Mouse (Mus musculus) neural tube, embryonic 11.5 days (tissue): ENCODE results near the gene Lingo4. TPM values are rescaled to one million over a fixed set of nuclear protein-coding genes. Genes with fewer than 3 reads are reported as not detected.

ENCODE experiments used
- ATAC-seq: fragments of 200-750 bp; cut with Nextera tagmentation; 2 replicates; pipeline ENCODE4 v1.8.0; 2017; ENCODE audit warnings: moderate number of reproducible peaks, mild to moderate bottlenecking, moderate TSS enrichment, moderate library complexity; ENCODE audit not compliant: insufficient read depth, low FRiP score, low TSS enrichment
- DNase-seq: peaks from one replicate; pipeline ENCODE4 v3.0.0-alpha.2; 2015; ENCODE audit warnings: low spot score
- H3K27ac ChIP-seq: fragments of 300-500 bp; sonication (generic); 2 replicates; pipeline ENCODE4 v1.5.1; 2014; ENCODE audit warnings: low read depth, mild to moderate bottlenecking, low read length
- H3K27me3 ChIP-seq: fragments of 300-500 bp; sonication (generic); 2 replicates; pipeline ENCODE4 v1.6.1; 2014; ENCODE audit warnings: mild to moderate bottlenecking, low read length, mixed read lengths; ENCODE audit not compliant: control insufficient read depth, insufficient read depth
- H3K36me3 ChIP-seq: fragments of 300-500 bp; sonication (generic); 2 replicates; pipeline ENCODE4 v1.6.1; 2014; ENCODE audit warnings: mild to moderate bottlenecking, low read length, moderate library complexity, mixed read lengths; ENCODE audit not compliant: control insufficient read depth, insufficient read depth
- H3K4me1 ChIP-seq: fragments of 300-500 bp; sonication (generic); 2 replicates; pipeline ENCODE4 v1.6.1; 2014; ENCODE audit warnings: low read length, mixed read lengths; ENCODE audit not compliant: control insufficient read depth, insufficient read depth
- H3K4me2 ChIP-seq: fragments of 300-500 bp; sonication (generic); 2 replicates; pipeline ENCODE4 v1.6.1; 2014; ENCODE audit warnings: low read depth, mild to moderate bottlenecking, moderate library complexity
- H3K4me3 ChIP-seq: fragments of 300-500 bp; sonication (generic); 2 replicates; pipeline ENCODE4 v1.5.1; 2014; ENCODE audit warnings: low read depth, low read length
- H3K9ac ChIP-seq: fragments of 300-500 bp; sonication (generic); 2 replicates; pipeline ENCODE4 v1.6.1; 2014; ENCODE audit warnings: mild to moderate bottlenecking, low read length
- H3K9me3 ChIP-seq: fragments of 300-500 bp; sonication (generic); 2 replicates; pipeline ENCODE4 v1.6.1; 2016; ENCODE audit warnings: low read length; ENCODE audit not compliant: control insufficient read depth
- WGBS: fragments of 180-500 bp; shearing (Covaris S2); extraction: QIAGEN DNeasy Blood & Tissue Kit; methylation state at CpG from one replicate; pipeline ENCODE4 v1.1.7; 2014; 5-methylcytosine and 5-hydroxymethylcytosine counted together
- polyA plus RNA-seq: library from polyadenylated mRNA; unstranded; fragments of >200 nt; fragmentation: Nextera tagmentation; extraction: Ambion mirVana; gene quantifications from 2 replicates; pipeline ENCODE4 v1.2.1, GENCODE M21; 2014

Gene Lingo4
- polyA plus RNA-seq, 1 experiment from 2014 or later: 0.33 TPM

DNA sequence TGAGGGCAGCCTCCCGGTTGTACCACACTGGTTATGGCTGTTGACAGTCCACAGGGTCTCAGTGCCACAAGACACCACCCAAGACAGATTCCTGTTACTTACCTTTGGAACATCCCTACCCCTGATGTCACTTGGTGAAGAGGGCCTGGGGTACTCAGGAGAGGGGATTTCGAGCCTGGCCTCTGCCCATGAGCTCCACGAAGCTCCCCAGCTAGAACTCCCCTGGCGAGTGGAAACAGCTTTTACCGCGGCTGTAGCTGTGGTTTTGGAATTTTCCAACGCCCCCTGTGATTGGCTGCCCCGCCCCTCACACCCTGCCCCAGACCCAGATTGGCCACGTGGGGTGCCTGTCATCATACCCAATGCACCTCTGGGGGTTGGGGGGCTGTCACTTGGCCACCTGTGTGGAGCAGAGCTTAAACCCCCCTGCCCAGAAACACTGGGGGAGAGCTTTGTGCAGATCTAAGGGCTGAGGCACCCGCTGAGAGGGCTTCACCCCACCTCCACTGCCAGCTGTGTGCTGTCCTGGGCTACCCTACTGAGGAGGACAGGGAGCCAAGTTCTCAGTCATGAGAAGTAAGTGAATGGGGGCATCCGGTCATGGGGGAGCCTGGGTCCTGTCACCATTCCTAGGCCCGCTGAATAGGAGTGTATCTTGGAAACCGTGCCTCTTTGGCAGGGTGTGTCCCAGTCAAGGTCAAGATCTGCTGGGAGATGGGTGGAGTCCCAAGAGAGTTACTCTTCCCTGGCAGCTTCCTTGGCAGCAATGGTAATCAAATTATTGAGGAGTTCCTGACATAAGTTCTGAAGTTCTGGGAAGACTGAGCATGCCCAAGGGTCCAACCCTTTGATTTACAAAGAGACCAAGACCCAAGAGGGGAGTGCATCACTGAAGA, 21.0 kb upstream of the Lingo4 start:
- 19% methylated on average over 13 of the region's 13 CpGs for WGBS
- Histone ChIP-seq H3K27me3 (no peaks in the 10 kb centered on the region), H3K4me3 (no peak overlapping the region), H3K9me3 (no peaks in the 10 kb centered on the region), H3K27ac (no peak overlapping the region), H3K4me1 (peaks cover 5% of the 10 kb centered on the region), H3K4me2 (no peak overlapping the region), H3K36me3 (no peaks in the 10 kb centered on the region), H3K9ac (no peak overlapping the region)
- no peak for DNase-seq
- ATAC-seq: no peak

DNA sequence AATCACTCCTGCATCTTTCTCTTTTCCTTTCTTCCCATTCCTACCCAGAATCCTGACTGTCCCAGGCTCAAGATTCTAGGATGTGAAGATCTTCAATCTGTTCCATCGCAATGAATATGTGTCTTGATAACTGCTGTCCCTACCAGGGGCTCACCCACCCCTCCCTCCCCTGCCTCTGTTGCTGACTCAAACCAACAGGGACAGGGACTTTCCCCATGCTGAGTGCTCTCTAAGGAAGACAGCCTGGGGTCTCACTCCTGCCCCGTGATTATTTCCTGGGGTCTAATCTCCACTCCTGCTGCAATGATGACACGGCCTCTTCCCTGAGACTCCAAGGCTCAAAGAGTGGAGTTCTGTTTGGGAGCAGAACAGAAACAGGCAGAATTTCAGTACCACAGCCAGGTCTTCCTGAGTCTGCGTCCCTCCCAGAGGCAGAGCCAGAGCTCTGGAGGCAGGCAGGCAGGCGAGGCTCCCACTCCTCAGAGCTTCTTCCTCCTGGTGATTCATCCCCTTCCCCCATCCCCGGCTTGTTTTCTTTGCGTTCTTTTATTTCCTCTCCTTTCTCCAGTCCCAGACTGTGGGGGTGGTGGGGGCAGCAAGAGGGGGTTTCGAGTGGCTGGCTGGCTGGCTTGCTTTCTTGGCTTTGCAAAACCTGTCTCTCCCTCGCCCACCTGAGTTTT, 18.3 kb upstream of the Lingo4 start:
- Histone ChIP-seq H3K9me3 (no peaks in the 10 kb centered on the region), H3K4me2 (no peak overlapping the region), H3K27me3 (no peaks in the 10 kb centered on the region), H3K9ac (no peak overlapping the region), H3K4me3 (no peak overlapping the region), H3K36me3 (no peaks in the 10 kb centered on the region), H3K4me1 (no peaks in the 10 kb centered on the region), H3K27ac (no peak overlapping the region)
- WGBS: 26% methylated on average over 9 of the region's 9 CpGs
- ATAC-seq (no peak), DNase-seq (no peak)

DNA sequence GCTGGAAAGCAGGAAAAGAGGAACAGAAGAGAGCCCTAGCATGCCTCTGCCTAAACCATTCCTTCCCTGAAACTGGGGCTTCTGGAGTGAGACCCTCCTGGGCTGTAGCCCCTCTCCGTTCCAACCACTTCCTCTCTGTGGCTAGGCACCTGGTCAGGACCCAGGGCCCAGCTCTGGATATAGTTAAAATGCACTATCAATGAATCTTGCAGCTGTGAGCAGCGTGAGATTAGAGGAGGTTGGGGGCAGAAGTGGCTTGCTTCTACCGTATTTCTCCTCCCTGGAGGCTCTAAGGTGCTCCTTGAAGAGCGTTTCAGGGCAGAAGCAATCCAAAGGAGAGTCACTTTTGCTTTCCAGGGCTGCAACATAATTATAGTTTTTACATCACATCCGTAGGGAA, 16.0 kb upstream of the Lingo4 start:
- DNase-seq (no peak), ATAC-seq (no peak)
- Histone ChIP-seq H3K9ac (no peak overlapping the region), H3K9me3 (no peaks in the 10 kb centered on the region), H3K36me3 (no peaks in the 10 kb centered on the region), H3K4me1 (no peaks in the 10 kb centered on the region), H3K4me2 (no peak overlapping the region), H3K27ac (no peak overlapping the region), H3K4me3 (no peak overlapping the region), H3K27me3 (no peaks in the 10 kb centered on the region)
- WGBS: 86% methylated on average over 5 of the region's 5 CpGs

DNA sequence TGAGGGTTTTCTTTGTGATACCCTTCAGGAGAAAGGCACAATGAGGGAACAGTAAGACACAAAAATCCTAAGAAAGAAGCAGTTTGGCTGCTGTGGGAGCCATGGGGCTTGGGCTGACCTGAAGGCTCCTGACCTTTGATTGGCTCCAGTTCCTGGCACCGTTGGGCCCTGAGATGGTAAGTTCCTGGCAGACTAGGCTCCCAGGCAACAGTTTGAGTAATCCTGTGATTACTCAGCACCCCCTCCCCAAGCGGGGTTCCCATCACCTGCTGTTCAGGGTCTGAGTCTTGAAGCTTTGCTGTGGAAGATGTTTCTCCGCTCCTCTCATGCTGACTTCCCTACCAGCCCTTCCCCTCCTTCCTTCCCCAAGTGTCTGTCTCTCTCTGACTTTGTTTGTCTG, 14.8 kb upstream of the Lingo4 start:
- Histone ChIP-seq H3K36me3 (no peaks in the 10 kb centered on the region), H3K4me1 (no peaks in the 10 kb centered on the region), H3K27ac (no peak overlapping the region), H3K4me2 (no peak overlapping the region), H3K9me3 (no peaks in the 10 kb centered on the region), H3K27me3 (no peaks in the 10 kb centered on the region), H3K9ac (no peak overlapping the region), H3K4me3 (no peak overlapping the region)
- ATAC-seq (no peak), DNase-seq (no peak)
- 74% methylated on average over 3 of the region's 3 CpGs for WGBS

DNA sequence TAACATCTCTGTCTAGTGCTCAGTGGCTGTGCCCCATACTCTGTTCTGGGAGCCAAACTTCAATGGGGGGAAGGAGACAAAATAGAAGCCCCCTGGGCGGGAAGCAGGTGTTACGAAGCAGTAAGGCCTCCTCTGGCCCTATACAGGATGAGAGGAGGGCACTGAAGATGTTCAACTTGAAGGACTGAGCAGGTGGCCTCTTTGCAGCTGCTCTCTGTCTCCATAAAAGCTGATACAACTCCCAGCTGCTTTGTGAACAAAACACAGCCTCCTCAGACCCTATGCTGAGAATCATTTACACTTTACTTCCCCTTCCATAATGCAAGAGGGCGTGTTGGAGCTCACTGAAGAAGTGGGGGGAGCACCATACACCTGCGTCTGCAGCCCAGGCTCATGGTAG, 11.6 kb upstream of the Lingo4 start:
- Histone ChIP-seq H3K9ac (no peak overlapping the region), H3K4me3 (no peak overlapping the region), H3K27ac (no peak overlapping the region), H3K9me3 (no peaks in the 10 kb centered on the region), H3K36me3 (no peaks in the 10 kb centered on the region), H3K4me1 (no peaks in the 10 kb centered on the region), H3K27me3 (no peaks in the 10 kb centered on the region), H3K4me2 (no peak overlapping the region)
- ATAC-seq (no peak), DNase-seq (no peak)
- 49% methylated on average over 4 of the region's 4 CpGs for WGBS

DNA sequence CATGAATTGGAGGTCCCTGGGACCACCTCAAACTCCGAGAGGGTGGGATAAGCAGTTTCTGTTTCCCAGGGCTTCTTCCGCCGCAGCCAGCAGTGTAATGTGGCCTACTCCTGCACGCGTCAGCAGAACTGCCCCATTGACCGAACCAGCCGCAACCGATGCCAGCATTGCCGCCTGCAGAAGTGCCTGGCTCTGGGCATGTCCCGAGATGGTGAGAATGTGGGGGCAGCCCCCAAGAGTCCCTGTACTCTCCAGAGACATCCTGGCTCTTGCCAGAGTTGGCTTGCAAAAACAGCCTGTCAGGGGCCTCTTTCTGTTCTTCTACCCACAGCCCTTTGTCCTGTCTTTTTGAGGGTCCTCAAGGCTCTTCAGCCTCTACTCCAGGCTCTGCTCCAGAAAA, 10.9 kb upstream of the Lingo4 start:
- no peak overlapping the region for H3K27ac ChIP-seq
- DNase-seq (no peak), ATAC-seq (no peak)
- H3K4me1 ChIP-seq: no peaks in the 10 kb centered on the region
- no peaks in the 10 kb centered on the region for H3K36me3 ChIP-seq
- no peak overlapping the region for H3K4me2 ChIP-seq
- WGBS: 88% methylated on average over 10 of the region's 10 CpGs
- no peaks in the 10 kb centered on the region for H3K27me3 ChIP-seq
- no peak overlapping the region for H3K9ac ChIP-seq
- H3K4me3 ChIP-seq: no peak overlapping the region
- no peaks in the 10 kb centered on the region for H3K9me3 ChIP-seq

DNA sequence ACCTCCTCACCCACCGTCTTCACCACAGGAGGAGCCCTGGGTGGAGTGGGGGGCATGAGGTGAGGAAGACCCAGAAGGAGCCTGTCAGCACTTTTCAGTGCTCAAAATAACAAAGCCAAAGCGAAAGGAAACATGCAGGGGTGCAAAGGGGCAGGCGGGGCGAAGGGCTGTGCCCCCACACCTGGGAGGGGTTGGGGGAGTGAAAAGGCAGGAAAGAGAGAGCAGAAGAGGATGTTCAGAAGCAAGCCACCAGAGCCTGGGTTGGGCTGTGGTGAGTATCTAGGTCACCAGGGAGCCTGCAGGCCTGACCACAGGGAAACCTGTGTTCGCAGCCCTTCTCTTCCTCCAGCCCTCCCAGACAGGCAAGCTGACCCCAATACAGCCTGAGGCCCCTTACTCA, 10.3 kb upstream of the Lingo4 start:
- Histone ChIP-seq H3K9me3 (no peaks in the 10 kb centered on the region), H3K36me3 (no peaks in the 10 kb centered on the region), H3K4me1 (no peaks in the 10 kb centered on the region), H3K27me3 (no peaks in the 10 kb centered on the region), H3K4me2 (no peak overlapping the region), H3K27ac (no peak overlapping the region), H3K4me3 (no peak overlapping the region), H3K9ac (no peak overlapping the region)
- no peak for DNase-seq
- WGBS: 77% methylated on average over 5 of the region's 5 CpGs
- ATAC-seq: no peak

DNA sequence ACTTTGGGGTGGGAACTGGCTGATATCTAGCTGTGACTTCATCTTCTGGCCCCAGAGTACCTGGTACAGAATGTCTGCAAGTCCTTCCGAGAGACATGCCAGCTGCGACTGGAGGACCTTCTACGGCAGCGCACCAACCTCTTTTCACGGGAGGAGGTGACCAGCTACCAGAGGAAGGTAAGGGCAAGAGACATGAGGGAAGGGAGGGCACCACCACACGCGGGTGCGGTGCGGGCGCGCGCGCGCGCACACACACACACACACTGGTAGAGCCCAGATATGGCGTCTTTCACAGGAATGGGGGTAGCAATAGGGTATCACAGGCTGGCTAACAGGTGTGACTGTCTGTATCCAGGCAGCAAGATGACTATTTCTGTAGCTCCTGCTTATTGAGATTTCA, 8.9 kb upstream of the Lingo4 start:
- Histone ChIP-seq H3K4me3 (no peak overlapping the region), H3K4me1 (no peaks in the 10 kb centered on the region), H3K27ac (no peak overlapping the region), H3K4me2 (no peak overlapping the region), H3K36me3 (no peaks in the 10 kb centered on the region), H3K9me3 (no peaks in the 10 kb centered on the region), H3K9ac (no peak overlapping the region), H3K27me3 (no peaks in the 10 kb centered on the region)
- WGBS: 97% methylated on average over 16 of the region's 16 CpGs
- DNase-seq: no peak
- no peak for ATAC-seq

DNA sequence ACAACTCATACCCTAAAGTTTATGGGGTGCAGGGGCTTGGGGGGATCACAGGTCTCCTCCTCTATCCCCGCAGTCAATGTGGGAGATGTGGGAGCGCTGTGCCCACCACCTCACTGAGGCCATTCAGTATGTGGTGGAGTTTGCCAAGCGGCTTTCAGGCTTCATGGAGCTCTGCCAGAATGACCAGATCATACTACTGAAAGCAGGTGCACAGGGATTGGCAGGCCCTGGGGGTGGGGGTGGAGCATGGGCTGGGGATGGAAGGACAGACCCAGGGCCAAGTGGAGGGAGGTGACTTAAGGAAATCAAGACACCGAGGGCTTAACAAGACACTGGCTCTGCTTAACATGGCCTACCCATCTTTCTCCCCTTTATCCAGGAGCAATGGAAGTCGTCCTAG, 7.3 kb upstream of the Lingo4 start:
- DNase-seq: no peak
- Histone ChIP-seq H3K4me1 (no peaks in the 10 kb centered on the region), H3K36me3 (no peaks in the 10 kb centered on the region), H3K27me3 (no peaks in the 10 kb centered on the region), H3K4me2 (no peak overlapping the region), H3K27ac (no peak overlapping the region), H3K9ac (no peak overlapping the region), H3K9me3 (no peaks in the 10 kb centered on the region), H3K4me3 (no peak overlapping the region)
- WGBS: 78% methylated on average over 5 of the region's 5 CpGs
- no peak for ATAC-seq
